Mouse (Mus musculus) CH12.LX (cell line): ENCODE measurements around the gene Ahnak. TPM values are rescaled to one million over a fixed set of nuclear protein-coding genes. Genes with fewer than 3 reads are reported as not detected.
A peak's percentile ranks its signal among the peaks of the same experiment; 100 is the strongest.

ENCODE experiments used
- DNase-seq: peaks from one replicate; pipeline ENCODE4 v3.0.0-alpha.2; 2013; ENCODE audit errors: extremely low read depth
- H3K27ac ChIP-seq: 2 replicates; pipeline ENCODE4 v1.5.1; 2012; ENCODE audit warnings: low read depth, mild to moderate bottlenecking, control low read depth, moderate library complexity; ENCODE audit not compliant: insufficient read depth
- H3K27me3 ChIP-seq: replicated peaks from 2 replicates; pipeline ENCODE3; 2012; ENCODE audit warnings: inconsistent platforms
- H3K36me3 ChIP-seq, 2 experiments: replicated peaks in 1 of 2; 2 replicates each; pipeline versions ENCODE3 to v1.6.1; 2012; ENCODE audit warnings: inconsistent platforms in 1 of 2, low read length in 1 of 2, mild to moderate bottlenecking in 1 of 2, mixed read lengths in 1 of 2, moderate library complexity in 1 of 2; ENCODE audit not compliant: control insufficient read depth in 1 of 2, insufficient read depth in 1 of 2
- H3K4me1 ChIP-seq, 2 experiments: 2 replicates each; pipeline ENCODE4 v1.6.1; 2012; ENCODE audit warnings: inconsistent platforms in 1 of 2, moderate library complexity in 1 of 2; ENCODE audit not compliant: insufficient read depth in 2 of 2, control insufficient read depth in 1 of 2
- H3K4me2 ChIP-seq: 2 replicates; pipeline ENCODE4 v1.6.1; 2012; ENCODE audit warnings: low read depth, mild to moderate bottlenecking, control low read depth; ENCODE audit not compliant: poor library complexity, insufficient read depth, severe bottlenecking
- H3K4me3 ChIP-seq, 3 experiments: fragments of 150-350 bp in 1 of 3; sonication (generic) in 1 of 3; replicated peaks in 1 of 3; 2 replicates each; pipeline versions ENCODE3 to v1.5.1; 2011 to 2012; ENCODE audit warnings: low read depth in 2 of 3, low read length in 2 of 3, mild to moderate bottlenecking in 2 of 3, moderate library complexity in 2 of 3, control low read depth in 1 of 3, improper control_type of control experiment in 1 of 3, inconsistent platforms in 1 of 3, mixed read lengths in 1 of 3; ENCODE audit not compliant: poor library complexity in 1 of 3
- H3K79me2 ChIP-seq: replicated peaks from 2 replicates; pipeline ENCODE4 v1.6.1; 2012; ENCODE audit warnings: mild to moderate bottlenecking, moderate library complexity; ENCODE audit not compliant: control insufficient read depth, poor library complexity, insufficient read depth, severe bottlenecking; ENCODE audit errors: extremely low read depth
- H3K9ac ChIP-seq: 2 replicates; pipeline ENCODE4 v1.6.1; 2012; ENCODE audit warnings: low read depth, mild to moderate bottlenecking, control low read depth, moderate library complexity; ENCODE audit not compliant: insufficient read depth
- H3K9me3 ChIP-seq: replicated peaks from 2 replicates; pipeline ENCODE3; 2012; ENCODE audit warnings: low read length, inconsistent platforms, mixed read lengths
- BHLHE40 ChIP-seq: IDR thresholded peaks from 2 replicates; pipeline ENCODE4 v1.6.1; 2011; ENCODE audit warnings: mild to moderate bottlenecking, low read depth, low read length, improper control_type of control experiment
- CHD2 ChIP-seq: IDR thresholded peaks from 2 replicates; pipeline ENCODE4 v1.6.1; 2011; ENCODE audit warnings: low read length, improper control_type of control experiment
- E2F4 ChIP-seq: IDR thresholded peaks from 2 replicates; pipeline ENCODE4 v1.6.1; 2011; ENCODE audit warnings: low read depth, low read length, improper control_type of control experiment; ENCODE audit not compliant: insufficient replicate concordance
- EP300 ChIP-seq: IDR thresholded peaks from 2 replicates; pipeline ENCODE4 v1.6.1; 2011; ENCODE audit warnings: low read length, improper control_type of control experiment
- ETS1 ChIP-seq: conservative IDR thresholded peaks from 2 replicates; pipeline ENCODE4 v1.6.1; 2012; ENCODE audit warnings: low read depth, mild to moderate bottlenecking, inconsistent platforms, low read length, improper control_type of control experiment, moderate library complexity
- GABPA ChIP-seq: IDR thresholded peaks from 2 replicates; pipeline ENCODE4 v1.6.1; 2012; ENCODE audit warnings: low read depth, low read length, improper control_type of control experiment, inconsistent platforms; ENCODE audit not compliant: insufficient replicate concordance
- IRF4 ChIP-seq: IDR thresholded peaks from 2 replicates; pipeline ENCODE4 v1.6.1; 2014; ENCODE audit warnings: low read depth, mild to moderate bottlenecking, inconsistent platforms, low read length, improper control_type of control experiment
- MAFK ChIP-seq: IDR thresholded peaks from 2 replicates; pipeline ENCODE4 v1.6.1; 2011; ENCODE audit warnings: low read length, improper control_type of control experiment; ENCODE audit not compliant: insufficient replicate concordance
- MEF2A ChIP-seq: IDR thresholded peaks from 2 replicates; pipeline ENCODE4 v1.6.1; 2014; ENCODE audit warnings: low read depth, mild to moderate bottlenecking, inconsistent platforms, low read length, improper control_type of control experiment, borderline replicate concordance
- MYC ChIP-seq: IDR thresholded peaks from 2 replicates; pipeline ENCODE4 v1.6.1; 2011; ENCODE audit warnings: low read depth, mild to moderate bottlenecking, improper control_type of control experiment, low read length
- NELFE ChIP-seq: IDR thresholded peaks from 2 replicates; pipeline ENCODE4 v1.6.1; 2011; ENCODE audit warnings: low read depth, low read length, improper control_type of control experiment
- NRF1 ChIP-seq: IDR thresholded peaks from 2 replicates; pipeline ENCODE4 v1.6.1; 2014; ENCODE audit warnings: low read depth, mild to moderate bottlenecking, inconsistent platforms, low read length, improper control_type of control experiment, moderate library complexity
- PAX5 ChIP-seq: IDR thresholded peaks from 2 replicates; pipeline ENCODE4 v1.6.1; 2012; ENCODE audit warnings: low read length, inconsistent platforms, mixed read lengths
- POLR2AphosphoS2 ChIP-seq: IDR thresholded peaks from 2 replicates; pipeline ENCODE4 v1.6.1; 2011; ENCODE audit warnings: low read depth, low read length, improper control_type of control experiment
- SIN3A ChIP-seq: IDR thresholded peaks from 2 replicates; pipeline ENCODE4 v1.6.1; 2012; ENCODE audit warnings: low read length, improper control_type of control experiment, inconsistent platforms
- SMC3 ChIP-seq: IDR thresholded peaks from 2 replicates; pipeline ENCODE4 v1.6.1; 2011; ENCODE audit warnings: low read depth, low read length, improper control_type of control experiment
- TCF12 ChIP-seq: IDR thresholded peaks from 2 replicates; pipeline ENCODE4 v1.6.1; 2014; ENCODE audit warnings: low read depth, mild to moderate bottlenecking, inconsistent platforms, low read length, improper control_type of control experiment
- USF1 ChIP-seq: IDR thresholded peaks from 2 replicates; pipeline ENCODE4 v1.6.1; 2014; ENCODE audit warnings: low read depth, mild to moderate bottlenecking, inconsistent platforms, low read length, improper control_type of control experiment
- ZNF384 ChIP-seq: IDR thresholded peaks from 2 replicates; pipeline ENCODE4 v1.6.1; 2012; ENCODE audit warnings: low read depth, low read length, improper control_type of control experiment, inconsistent platforms
- dilution Hi-C: fragments of 300-500 bp; cut with MboI; formaldehyde crosslinking; loops from 2 replicates; pipeline ENCODE4 v1.14.3; 2020; ENCODE audit warnings: low sequenced_read_pairs; ENCODE audit not compliant: extremely low pct_unique_long_range_greater_than_20kb, extremely low pct_ligation_motif_present
- in situ Hi-C: fragments of 300-500 bp; cut with MboI; formaldehyde crosslinking; loops from 3 replicates; pipeline ENCODE4 v1.14.3; 2019; ENCODE audit warnings: low sequenced_read_pairs, low pct_ligation_motif_present, low pct_unique_long_range_greater_than_20kb, mixed read lengths
- polyA plus RNA-seq: library from polyadenylated mRNA; unstranded; fragments of >175 nt; gene quantifications from 2 replicates; pipeline ENCODE4 v1.2.1, GENCODE M21; 2012; ENCODE audit warnings: low read depth; ENCODE audit not compliant: insufficient read length
- total RNA-seq, 2 experiments: library from RNA; depleted of rRNA; stranded (reverse); fragments of 300-350 nt in 1 of 2; fragments of >200 nt in 1 of 2; gene quantifications; 2 replicates each; pipeline ENCODE4 v1.2.3; 2012 to 2014

Ahnak gene
- total and polyA plus RNA-seq, 3 experiments: 1.7 to 21.7 (median 1.8) TPM

- in situ Hi-C loops: no loop called here
Measured at GRCm38 (mm10) chr19:9023021-9023778, 34.1 kb downstream of the Ahnak start.

DNA sequence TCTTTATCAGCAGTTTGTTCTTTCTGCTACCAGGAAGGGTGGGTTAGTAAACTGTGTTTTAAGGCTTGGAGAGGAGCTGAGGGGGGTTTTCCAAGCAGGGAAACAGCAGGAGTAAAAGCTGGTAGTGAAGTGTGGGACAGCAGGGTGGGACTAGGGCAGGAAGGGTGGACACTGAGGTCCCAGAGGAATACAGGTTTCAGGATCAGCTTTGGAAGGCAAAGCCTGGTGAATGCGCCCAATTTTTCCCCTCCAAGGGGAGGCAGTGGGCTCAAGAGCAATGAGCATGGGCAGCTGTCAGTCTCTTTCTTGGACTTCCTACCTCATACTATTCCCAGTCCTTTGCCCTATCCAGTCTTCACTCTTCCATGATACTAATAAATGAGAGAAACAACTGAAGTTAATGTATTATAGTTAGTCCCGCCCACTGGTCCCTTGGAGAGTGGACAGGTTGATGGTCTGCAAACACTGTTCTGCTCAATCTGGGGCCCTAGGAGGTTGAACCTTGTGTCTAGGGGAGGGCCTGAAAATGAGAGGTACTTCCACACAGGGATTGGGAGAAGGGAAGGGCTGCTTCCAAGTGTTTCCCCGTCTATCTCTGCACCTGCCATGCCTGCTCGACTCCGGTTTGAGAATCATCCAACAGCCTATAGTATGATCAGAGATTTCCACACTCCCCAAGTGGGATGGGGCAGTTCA lies 36.6 kb downstream of the Ahnak start:
- TF ChIP-seq TCF12: no peak
- TF ChIP-seq NRF1: no peak
- no peak for TF ChIP-seq MEF2A
- Histone ChIP-seq H3K4me2 (no peak overlapping the region), H3K9ac (no peak overlapping the region), H3K36me3 (no peaks in the 10 kb centered on the region), H3K27me3 (no peaks in the 10 kb centered on the region), H3K27ac (no peak overlapping the region), H3K4me3 (no peak overlapping the region), H3K9me3 (no peaks in the 10 kb centered on the region), H3K4me1 (peaks cover 6 to 24% of the 10 kb centered on the region in 2 experiments; a peak in 3 of 4 replicates), H3K79me2 (no peaks in the 10 kb centered on the region)
- in situ Hi-C loops (no loop called here), dilution Hi-C loops (no loop called here)
- no peak for DNase-seq

More at GRCm38 (mm10) chr19:9023021-9023778, 34.1 kb downstream of the Ahnak start:
- Histone ChIP-seq H3K4me3 (no peak overlapping the region), H3K4me1 (peaks cover 6 to 24% of the 10 kb centered on the region in 2 experiments; a peak in 3 of 4 replicates), H3K4me2 (no peak overlapping the region), H3K9me3 (no peaks in the 10 kb centered on the region), H3K79me2 (no peaks in the 10 kb centered on the region), H3K36me3 (no peaks in the 10 kb centered on the region), H3K27me3 (no peaks in the 10 kb centered on the region), H3K27ac (no peak overlapping the region), H3K9ac (no peak overlapping the region)
- DNase-seq: peak; percentile 70
- TF ChIP-seq IRF4 (peak; percentile 92), POLR2AphosphoS2 (no peak), NELFE (no peak), ZNF384 (peak; percentile 97), MEF2A (no peak), SIN3A (no peak; the same call in 1 of the 2 replicates), CHD2 (peak; percentile 50; the same call in 1 of the 2 replicates), E2F4 (no peak), TCF12 (peak; percentile 58; the same call in 1 of the 2 replicates), PAX5 (no peak), BHLHE40 (peak; percentile 49; the same call in 1 of the 2 replicates), MYC (peak; percentile 44; the same call in 1 of the 2 replicates), EP300 (peak; percentile 95), MAFK (no peak), USF1 (no peak), GABPA (no peak), ETS1 (peak; percentile 58), SMC3 (peak; percentile 20; the same call in 1 of the 2 replicates)
- dilution Hi-C loops: no loop called here
